Mouse (Mus musculus): ENCODE measurements around the gene Thyn1.

DNA sequence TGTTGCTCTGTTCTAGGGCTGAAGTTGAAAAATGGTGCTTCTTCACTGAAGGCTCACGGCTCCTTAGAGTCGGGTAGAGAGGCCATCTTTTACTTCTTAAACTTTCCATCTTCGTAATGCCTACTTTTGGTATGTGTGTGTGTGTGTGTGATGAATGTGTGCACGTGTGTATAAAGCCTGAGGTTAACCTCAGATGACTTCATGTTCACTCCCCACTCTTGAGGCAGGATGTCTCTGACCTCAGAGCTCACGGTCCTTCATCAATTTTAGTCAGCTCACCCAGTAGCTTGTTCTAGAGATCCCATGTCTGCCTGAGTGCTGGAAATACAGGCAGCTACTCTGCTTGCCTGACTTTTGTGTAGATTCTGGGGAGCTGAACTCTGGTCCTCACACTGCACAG, 44.4 kb downstream of the Thyn1 start:
- TF ChIP-seq CTCF (conservative IDR thresholded peaks at IDR 0.05 in 1 of 2, IDR thresholded peaks at IDR 0.05 in 1 of 2; ENCODE audit: low read depth in 2 of 2, low read length in 2 of 2), result no peak
- TF ChIP-seq ZC3H11A (IDR thresholded peaks at IDR 0.05; ENCODE audit: low read depth, low read length), result no peak
- no peak for TF ChIP-seq KAT2A (IDR thresholded peaks at IDR 0.05; ENCODE audit: insufficient replicate concordance, low read length)
- TF ChIP-seq CHD2 (IDR thresholded peaks at IDR 0.05; ENCODE audit: low read length), result no peak
- TF ChIP-seq MAX (IDR thresholded peaks at IDR 0.05; ENCODE audit: low read length), result no peak
- no peak for TF ChIP-seq ZKSCAN1 (IDR thresholded peaks at IDR 0.05; ENCODE audit: borderline replicate concordance, low read depth, low read length)
- TF ChIP-seq POLR2A (IDR thresholded peaks at IDR 0.05; ENCODE audit: low read depth, low read length), result no peak
- TF ChIP-seq MXI1 (IDR thresholded peaks at IDR 0.05; ENCODE audit: low read depth, low read length), result no peak
- no peak for TF ChIP-seq RCOR1 (conservative IDR thresholded peaks at IDR 0.05; ENCODE audit: low read depth, low read length)
- no peak for TF ChIP-seq ELF1 (IDR thresholded peaks at IDR 0.05; ENCODE audit: low read depth, low read length)

Measured in CH12.LX (cell line).